Mouse (Mus musculus) heart, embryonic 15.5 days (tissue): ENCODE results near the gene Plscr2. TPM values are rescaled to one million over a fixed set of nuclear protein-coding genes. Genes with fewer than 3 reads are reported as not detected.

Experiments used
- ATAC-seq: fragments of 200-750 bp; cut with Nextera tagmentation; replicated peaks from 2 replicates; pipeline ENCODE4 v1.8.0; 2017; ENCODE audit warnings: low read depth, moderate TSS enrichment; ENCODE audit not compliant: insufficient number of reproducible peaks, insufficient read depth, low FRiP score
- H3K27ac ChIP-seq: fragments of 300-500 bp; sonication (generic); 2 replicates; pipeline ENCODE4 v1.5.1; 2015; ENCODE audit warnings: mild to moderate bottlenecking, inconsistent platforms
- H3K27me3 ChIP-seq: fragments of 300-500 bp; sonication (generic); 2 replicates; pipeline ENCODE4 v1.6.1; 2015; ENCODE audit warnings: inconsistent platforms
- H3K36me3 ChIP-seq: fragments of 300-500 bp; sonication (generic); 2 replicates; pipeline ENCODE4 v1.6.1; 2015; ENCODE audit warnings: mild to moderate bottlenecking, inconsistent platforms
- H3K4me1 ChIP-seq: fragments of 300-500 bp; sonication (generic); replicated peaks from 2 replicates; pipeline ENCODE4 v1.6.1; 2015; ENCODE audit warnings: inconsistent platforms
- H3K4me2 ChIP-seq: fragments of 300-500 bp; sonication (generic); 2 replicates; pipeline ENCODE4 v1.6.1; 2015; ENCODE audit warnings: inconsistent platforms, mild to moderate bottlenecking, moderate library complexity
- H3K4me3 ChIP-seq: fragments of 300-500 bp; sonication (generic); 2 replicates; pipeline ENCODE4 v1.5.1; 2015; ENCODE audit warnings: mild to moderate bottlenecking, inconsistent platforms
- H3K9ac ChIP-seq: fragments of 300-500 bp; sonication (generic); 2 replicates; pipeline ENCODE4 v1.6.1; 2015; ENCODE audit warnings: mild to moderate bottlenecking, inconsistent platforms
- H3K9me3 ChIP-seq: fragments of 300-500 bp; sonication (generic); replicated peaks from 2 replicates; pipeline ENCODE4 v1.6.1; 2016; ENCODE audit warnings: inconsistent platforms
- WGBS: fragments of 180-500 bp; shearing (Covaris S2); methylation state at CpG from one replicate; pipeline ENCODE4 v1.1.7; 2015; ENCODE audit warnings: mixed read lengths; 5-methylcytosine and 5-hydroxymethylcytosine counted together
- polyA plus RNA-seq: library from polyadenylated mRNA; unstranded; fragments of >200 nt; fragmentation: Nextera tagmentation; extraction: Ambion mirVana; gene quantifications from 2 replicates; pipeline ENCODE4 v1.2.1, GENCODE M21; 2015

Gene Plscr2
- polyA plus RNA-seq, 1 experiment from 2014 or later = 11.5 TPM

- no peak for ATAC-seq
- H3K36me3 ChIP-seq = 0 out of 2 replicates have a peak, but pooled peaks cover 5% of the 10 kb centered on the region
- peaks cover 20% of the 10 kb centered on the region for H3K4me1 ChIP-seq
- H3K27ac ChIP-seq = peak overlapping the region; percentile 83
- H3K4me2 ChIP-seq = peak overlapping the region; percentile 52
- H3K4me3 ChIP-seq = peak overlapping the region; percentile 43
- no peaks in the 10 kb centered on the region for H3K27me3 ChIP-seq
- no peaks in the 10 kb centered on the region for H3K9me3 ChIP-seq
- 34% methylated on average over 7 of the region's 7 CpGs for WGBS
- H3K9ac ChIP-seq = peak overlapping the region; percentile 41
Measured at GRCm38 (mm10) chr9:92276360-92276759, 958 bp downstream of the Plscr2 start.

DNA sequence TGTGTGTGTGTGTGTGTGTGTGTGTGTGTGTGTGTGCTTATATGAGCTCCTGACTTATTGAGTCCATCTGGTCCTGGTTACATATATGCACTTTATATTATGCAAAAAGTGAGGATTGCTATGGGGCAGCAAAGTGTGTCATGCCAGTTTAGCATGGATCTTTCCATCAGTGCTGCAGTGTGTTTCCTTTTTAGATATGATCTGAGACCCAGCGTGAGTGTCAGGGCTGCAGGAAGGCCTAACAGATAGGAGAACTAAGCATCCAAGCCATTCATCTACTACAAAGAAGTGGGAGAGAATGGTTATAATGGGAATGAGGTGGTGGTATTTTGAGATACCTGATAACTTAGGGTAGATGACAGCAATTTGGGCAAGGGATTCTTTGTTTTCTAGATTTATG is 4.6 kb downstream of the Plscr2 start:
- Histone ChIP-seq H3K27ac (no peak overlapping the region), H3K4me1 (peaks cover 9% of the 10 kb centered on the region), H3K27me3 (no peaks in the 10 kb centered on the region), H3K9me3 (no peaks in the 10 kb centered on the region), H3K4me2 (no peak overlapping the region), H3K9ac (no peak overlapping the region), H3K36me3 (no peaks in the 10 kb centered on the region), H3K4me3 (no peak overlapping the region)
- no peak for ATAC-seq
- WGBS = 59% methylated on average over 1 of the region's 1 CpGs

- no peaks in the 10 kb centered on the region for H3K9me3 ChIP-seq
- no peak overlapping the region for H3K27ac ChIP-seq
- H3K27me3 ChIP-seq = no peaks in the 10 kb centered on the region
- no peaks in the 10 kb centered on the region for H3K4me1 ChIP-seq
- ATAC-seq = no peak
- H3K36me3 ChIP-seq = no peaks in the 10 kb centered on the region
- 58% methylated on average over 7 of the region's 7 CpGs for WGBS
- H3K4me2 ChIP-seq = no peak overlapping the region
- H3K9ac ChIP-seq = no peak overlapping the region
- H3K4me3 ChIP-seq = no peak overlapping the region
Measured at GRCm38 (mm10) chr9:92282563-92283171, 7.3 kb downstream of the Plscr2 start.

DNA sequence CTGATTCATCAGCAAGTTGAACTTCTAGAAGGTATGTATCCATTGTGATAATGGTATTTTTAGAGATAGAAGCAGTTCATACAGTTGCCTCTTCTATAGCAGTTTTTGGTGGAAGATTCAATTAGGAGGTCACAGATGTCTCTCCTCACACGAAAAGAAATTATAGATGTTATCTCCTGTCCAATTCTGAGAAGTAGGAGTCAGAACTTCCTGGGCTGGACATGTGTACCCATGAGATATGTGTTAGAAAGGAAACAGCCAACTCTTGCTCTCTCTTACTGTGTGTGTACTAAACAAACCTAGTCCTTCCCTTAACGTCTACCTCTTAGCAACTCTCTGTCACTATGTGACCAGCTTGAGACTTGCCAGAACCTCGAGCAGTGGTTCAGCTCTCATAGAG is 14.3 kb downstream of the Plscr2 start:
- no peak overlapping the region for H3K4me3 ChIP-seq
- no peak overlapping the region for H3K4me2 ChIP-seq
- ATAC-seq = no peak
- no peaks in the 10 kb centered on the region for H3K9me3 ChIP-seq
- no peak overlapping the region for H3K9ac ChIP-seq
- WGBS = 53% methylated on average over 3 of the region's 3 CpGs
- H3K27ac ChIP-seq = no peak overlapping the region
- peaks cover 5% of the 10 kb centered on the region; the same call in 1 of the 2 replicates for H3K36me3 ChIP-seq
- H3K4me1 ChIP-seq = no peaks in the 10 kb centered on the region
- H3K27me3 ChIP-seq = no peaks in the 10 kb centered on the region

DNA sequence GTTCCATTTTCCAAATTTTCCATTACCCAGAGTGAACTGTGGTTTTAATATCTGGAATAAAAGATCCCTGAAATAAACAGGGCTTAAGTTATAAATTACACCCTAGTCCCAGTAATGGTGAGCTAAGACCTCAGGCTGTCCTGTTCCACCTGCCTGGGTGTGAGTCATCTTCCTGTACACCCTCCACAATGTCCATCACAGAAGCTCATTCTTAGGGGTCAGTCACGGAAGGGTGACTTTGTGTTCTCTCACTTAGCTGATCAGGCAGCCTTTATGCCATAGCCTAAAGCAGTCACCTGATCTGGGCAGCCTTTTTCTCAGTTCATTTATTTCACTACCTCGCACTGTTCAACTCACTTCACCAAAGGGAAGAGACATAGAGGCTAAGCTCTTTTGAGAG is 16.8 kb downstream of the Plscr2 start:
- no peak for ATAC-seq
- no peak overlapping the region for H3K4me3 ChIP-seq
- H3K36me3 ChIP-seq = peaks cover 6% of the 10 kb centered on the region; the same call in 1 of the 2 replicates
- no peaks in the 10 kb centered on the region for H3K27me3 ChIP-seq
- no peaks in the 10 kb centered on the region for H3K9me3 ChIP-seq
- H3K4me2 ChIP-seq = no peak overlapping the region
- 78% methylated on average over 2 of the region's 2 CpGs for WGBS
- H3K4me1 ChIP-seq = no peaks in the 10 kb centered on the region
- no peak overlapping the region for H3K9ac ChIP-seq
- no peak overlapping the region for H3K27ac ChIP-seq

GRCm38 (mm10) chr9:92292922-92293321 is 17.5 kb downstream of the Plscr2 start:
- no peaks in the 10 kb centered on the region for H3K9me3 ChIP-seq
- H3K4me2 ChIP-seq = no peak overlapping the region
- WGBS = 49% methylated on average over 3 of the region's 3 CpGs
- no peaks in the 10 kb centered on the region for H3K4me1 ChIP-seq
- no peak overlapping the region for H3K27ac ChIP-seq
- H3K27me3 ChIP-seq = no peaks in the 10 kb centered on the region
- H3K4me3 ChIP-seq = no peak overlapping the region
- no peak overlapping the region for H3K9ac ChIP-seq
- ATAC-seq = no peak
- H3K36me3 ChIP-seq = peaks cover 6% of the 10 kb centered on the region; the same call in 1 of the 2 replicates

GRCm38 (mm10) chr9:92293560-92294548 is 18.5 kb downstream of the Plscr2 start:
- Histone ChIP-seq H3K9me3 (no peaks in the 10 kb centered on the region), H3K4me1 (peaks cover 5% of the 10 kb centered on the region; the same call in 1 of the 2 replicates), H3K27ac (no peak overlapping the region), H3K4me2 (no peak overlapping the region), H3K27me3 (no peaks in the 10 kb centered on the region), H3K36me3 (0 out of 2 replicates have a peak, but pooled peaks cover 6% of the 10 kb centered on the region), H3K4me3 (no peak overlapping the region), H3K9ac (no peak overlapping the region)
- WGBS = 80% methylated on average over 2 of the region's 2 CpGs
- ATAC-seq = no peak

DNA sequence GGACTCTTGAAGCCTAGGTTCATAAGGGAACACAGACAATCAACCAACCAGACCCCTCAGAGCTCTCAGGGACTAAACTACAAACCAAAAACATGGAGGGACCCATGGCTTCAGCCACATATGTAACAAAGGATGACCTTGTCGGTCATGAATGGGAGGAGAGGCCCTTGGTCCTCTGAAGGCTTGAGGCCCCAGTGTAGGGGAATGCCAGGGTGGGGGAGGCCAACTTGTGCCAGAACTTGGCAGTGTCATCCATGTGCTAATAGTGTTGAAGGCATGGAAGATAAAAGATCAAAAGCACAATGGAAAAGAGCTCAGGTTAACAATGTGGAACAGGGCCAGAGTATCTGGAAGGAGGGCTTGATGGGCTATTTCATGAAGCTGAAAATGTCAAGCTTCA is 22.9 kb downstream of the Plscr2 start:
- peak; percentile 53 for ATAC-seq
- Histone ChIP-seq H3K9ac (no peak overlapping the region), H3K27ac (0 out of 2 replicates have a peak overlapping the region, but pooled peaks have one; percentile 46), H3K4me3 (no peak overlapping the region), H3K4me2 (no peak overlapping the region), H3K9me3 (no peaks in the 10 kb centered on the region), H3K4me1 (peaks cover 5% of the 10 kb centered on the region; the same call in 1 of the 2 replicates), H3K27me3 (no peaks in the 10 kb centered on the region), H3K36me3 (0 out of 2 replicates have a peak, but pooled peaks cover 6% of the 10 kb centered on the region)
- WGBS = 32% methylated on average over 1 of the region's 1 CpGs

DNA sequence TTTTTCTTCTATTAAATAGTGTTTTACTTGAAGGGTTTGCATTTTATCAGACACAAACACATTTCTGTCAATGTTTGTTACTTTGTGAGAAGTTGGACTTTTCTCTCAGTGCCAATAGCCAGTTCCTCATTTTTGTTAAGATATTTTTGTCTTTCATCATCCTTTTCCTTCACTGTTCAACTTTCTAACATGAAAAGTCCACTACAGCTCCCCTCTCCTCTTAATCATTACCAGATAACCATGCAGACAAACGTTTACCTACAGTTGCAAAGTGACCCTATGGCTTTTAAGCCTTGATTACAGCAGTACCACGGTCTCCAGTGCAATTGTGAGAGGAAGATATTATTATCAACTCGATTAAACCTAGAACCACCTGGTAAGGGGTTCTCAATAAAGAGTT is 25.8 kb downstream of the Plscr2 start:
- no peaks in the 10 kb centered on the region for H3K9me3 ChIP-seq
- no peak overlapping the region for H3K9ac ChIP-seq
- peaks cover 5% of the 10 kb centered on the region; the same call in 1 of the 2 replicates for H3K4me1 ChIP-seq
- WGBS = 52% methylated on average over 3 of the region's 3 CpGs
- H3K27me3 ChIP-seq = no peaks in the 10 kb centered on the region
- H3K4me2 ChIP-seq = no peak overlapping the region
- no peak overlapping the region for H3K4me3 ChIP-seq
- H3K27ac ChIP-seq = no peak overlapping the region
- no peak for ATAC-seq
- H3K36me3 ChIP-seq = no peaks in the 10 kb centered on the region

- no peak overlapping the region for H3K4me2 ChIP-seq
- H3K27ac ChIP-seq = no peak overlapping the region
- H3K36me3 ChIP-seq = no peaks in the 10 kb centered on the region
- H3K27me3 ChIP-seq = no peaks in the 10 kb centered on the region
- 73% methylated on average over 8 of the region's 8 CpGs for WGBS
- H3K4me1 ChIP-seq = no peaks in the 10 kb centered on the region
- no peak for ATAC-seq
- H3K9me3 ChIP-seq = no peaks in the 10 kb centered on the region
- H3K9ac ChIP-seq = no peak overlapping the region
- H3K4me3 ChIP-seq = no peak overlapping the region
Measured at GRCm38 (mm10) chr9:92305075-92305474, 29.7 kb downstream of the Plscr2 start.

DNA sequence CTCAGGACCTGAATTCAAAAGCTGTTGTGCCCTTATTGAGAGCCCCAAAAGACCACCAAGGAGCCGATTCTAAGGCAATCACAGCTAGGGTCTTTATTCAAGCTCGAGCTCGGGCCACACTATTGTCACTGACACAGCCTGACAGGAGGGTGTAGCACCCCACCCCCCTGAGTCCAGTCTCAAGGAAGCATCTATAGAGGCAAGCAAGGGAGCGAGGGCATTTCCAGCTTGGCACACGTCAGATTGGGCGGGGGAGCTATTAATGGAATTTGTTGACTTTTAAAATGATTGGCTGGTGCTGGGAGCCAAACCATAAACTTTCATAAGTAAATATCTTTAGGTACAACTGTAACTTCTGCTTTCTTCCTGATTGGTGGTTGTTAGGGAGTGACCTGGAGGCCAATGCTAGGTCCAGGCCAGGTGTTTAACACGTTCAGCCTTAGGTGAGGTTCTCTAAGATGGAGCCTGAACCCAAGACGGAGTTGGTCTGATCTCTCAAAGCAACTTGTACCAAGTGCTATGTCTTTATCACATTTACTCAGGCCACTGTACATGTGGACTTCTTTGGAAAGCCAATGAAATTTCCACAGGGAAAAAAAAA is 30.3 kb downstream of the Plscr2 start:
- H3K9ac ChIP-seq = no peak overlapping the region
- 78% methylated on average over 8 of the region's 8 CpGs for WGBS
- no peaks in the 10 kb centered on the region for H3K9me3 ChIP-seq
- no peak for ATAC-seq
- H3K27ac ChIP-seq = no peak overlapping the region
- no peak overlapping the region for H3K4me3 ChIP-seq
- no peaks in the 10 kb centered on the region for H3K4me1 ChIP-seq
- H3K27me3 ChIP-seq = no peaks in the 10 kb centered on the region
- H3K4me2 ChIP-seq = no peak overlapping the region
- H3K36me3 ChIP-seq = no peaks in the 10 kb centered on the region
